Mouse (Mus musculus) liver, adult 2 months (tissue): ENCODE data around the gene Hbb-bt. TPM values are rescaled to one million over a fixed set of nuclear protein-coding genes. Genes with fewer than 3 reads are reported as not detected.
"Not testable (repeated sequence)": the region's sequence is repeated elsewhere in the genome, so short reads cannot be mapped to it uniquely, and the experiment has no call there.

ENCODE experiments used
- DNase-seq: peaks from one replicate; pipeline ENCODE4 v3.0.0-alpha.2; 2011; ENCODE audit warnings: low read depth, low spot score; ENCODE audit errors: extremely low read depth
- H3K27ac ChIP-seq: fragments of 200-500 bp; replicated peaks from 2 replicates; pipeline ENCODE4 v1.5.1; 2012; ENCODE audit warnings: low read depth, mild to moderate bottlenecking, control low read depth, inconsistent platforms, low read length; ENCODE audit not compliant: insufficient read depth
- H3K27me3 ChIP-seq: fragments of 200-500 bp; 2 replicates; pipeline ENCODE4 v1.6.1; 2012; ENCODE audit warnings: mild to moderate bottlenecking, moderate library complexity, low read length, inconsistent platforms; ENCODE audit not compliant: control insufficient read depth, insufficient read depth
- H3K36me3 ChIP-seq: fragments of 200-500 bp; 2 replicates; pipeline ENCODE4 v1.6.1; 2012; ENCODE audit warnings: low read length, inconsistent platforms; ENCODE audit not compliant: control insufficient read depth, insufficient read depth
- H3K4me1 ChIP-seq: fragments of 200-500 bp; 2 replicates; pipeline ENCODE4 v1.6.1; 2011; ENCODE audit warnings: low read length; ENCODE audit not compliant: control insufficient read depth, insufficient read depth
- H3K4me3 ChIP-seq: fragments of 200-500 bp; 2 replicates; pipeline ENCODE4 v1.5.1; 2011; ENCODE audit warnings: low read depth, mild to moderate bottlenecking, control low read depth, low read length, moderate library complexity; ENCODE audit not compliant: insufficient read depth
- H3K79me2 ChIP-seq: fragments of 200-500 bp; 2 replicates; pipeline ENCODE4 v1.6.1; 2012; ENCODE audit warnings: inconsistent platforms, mild to moderate bottlenecking, low read length, moderate library complexity; ENCODE audit not compliant: control insufficient read depth, insufficient read depth
- H3K9ac ChIP-seq: fragments of 200-500 bp; 2 replicates; pipeline ENCODE4 v1.6.1; 2012; ENCODE audit warnings: low read depth, mild to moderate bottlenecking, control low read depth, inconsistent platforms, low read length
- CTCF ChIP-seq: fragments of 200-500 bp; IDR thresholded peaks from 2 replicates; pipeline ENCODE4 v1.5.1; 2011; ENCODE audit warnings: low read depth, low read length, control low read depth
- POLR2A ChIP-seq: fragments of 200-500 bp; IDR thresholded peaks from 2 replicates; pipeline ENCODE4 v1.6.1; 2011; ENCODE audit warnings: low read length, control low read depth; ENCODE audit not compliant: insufficient read depth; ENCODE audit errors: extremely low read depth
- WGBS: fragments of 180-500 bp; shearing (Covaris S2); methylation state at CpG from one replicate; pipeline ENCODE4 v1.1.7; 2018; 5-methylcytosine and 5-hydroxymethylcytosine counted together
- polyA plus RNA-seq: library from polyadenylated mRNA; depleted of rRNA; stranded (reverse); fragments of >200 nt; gene quantifications from 2 replicates; pipeline ENCODE4 v1.2.3, GENCODE M21; 2012; rRNA removed
- total RNA-seq: library from RNA; depleted of rRNA; stranded (reverse); fragments of >200 nt; gene quantifications from 2 replicates; pipeline ENCODE4 v1.2.3, GENCODE M21; 2014; rRNA removed

The Hbb-bt gene
- total and polyA plus RNA-seq, 2 experiments: 75.5 to 116 TPM

DNA sequence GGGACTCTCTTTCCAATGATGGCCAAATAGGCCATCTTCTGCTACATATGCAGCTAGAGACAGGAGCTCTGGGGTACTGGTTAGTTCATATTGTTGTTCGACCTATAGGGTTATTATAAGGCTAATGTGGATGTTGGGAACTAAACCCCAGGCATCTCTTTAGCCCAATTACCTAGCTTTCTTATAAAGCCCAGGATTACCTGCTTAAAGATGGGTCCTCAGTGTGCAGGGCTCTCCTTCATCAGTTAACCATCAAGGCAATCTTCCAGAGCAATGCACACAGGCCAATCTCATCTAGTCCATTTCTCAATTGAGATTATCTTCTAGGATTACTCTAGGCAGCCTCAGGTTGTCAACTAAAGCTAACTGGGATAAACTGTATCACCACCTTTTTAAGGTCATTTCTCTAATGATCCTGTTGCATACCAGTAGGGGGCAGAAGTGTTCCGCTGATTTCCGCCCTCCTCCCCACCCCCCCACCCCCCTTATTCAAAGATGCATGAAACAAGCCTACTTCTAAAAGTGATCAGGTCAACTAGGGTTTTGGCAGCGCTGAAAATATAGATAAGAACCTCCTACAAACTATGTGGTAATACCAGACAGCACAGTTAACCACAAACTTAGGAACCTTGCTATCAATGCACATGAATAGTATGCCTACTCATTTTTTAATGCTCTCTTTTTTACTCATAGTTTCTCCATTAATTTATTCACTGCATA lies 21.0 kb downstream of the Hbb-bt start:
- DNase-seq: peak; percentile 5
- WGBS: 21% methylated on average over 4 of the region's 4 CpGs
- no peak overlapping the region for H3K9ac ChIP-seq

GRCm38 (mm10) chr7:103791721-103792120 lies 22.1 kb downstream of the Hbb-bt start, which contains the start of gene Olfr67:
TSS of gene Olfr67 (minus strand) at chr7:103791821.
- WGBS: 65% methylated on average over 3 of the region's 3 CpGs
- no peaks in the 10 kb centered on the region for H3K4me1 ChIP-seq
- H3K4me3 ChIP-seq: no peak within 1 kb of the TSS
- no peaks in the 10 kb centered on the region for H3K79me2 ChIP-seq
- DNase-seq: no peak
- H3K9ac ChIP-seq: no peak within 1 kb of the TSS
- H3K27me3 ChIP-seq: no peaks in the 10 kb centered on the region
- TF ChIP-seq CTCF (no peak), POLR2A (no peak)
- H3K36me3 ChIP-seq: no peaks in the 10 kb centered on the region
- no peak within 1 kb of the TSS for H3K27ac ChIP-seq

More for the DNA sequence above, 21.0 kb downstream of the Hbb-bt start:
- Histone ChIP-seq H3K27ac (no peak overlapping the region), H3K4me3 (no peak overlapping the region), H3K36me3 (no peaks in the 10 kb centered on the region), H3K79me2 (no peaks in the 10 kb centered on the region), H3K27me3 (no peaks in the 10 kb centered on the region), H3K4me1 (no peaks in the 10 kb centered on the region)
- TF ChIP-seq POLR2A (no peak), CTCF (no peak)

- no peak within 1 kb of the TSS for H3K4me3 ChIP-seq
- H3K79me2 ChIP-seq: no peaks in the 10 kb centered on the region
- 76% methylated on average over 3 of the region's 3 CpGs for WGBS
- DNase-seq: no peak
- no peaks in the 10 kb centered on the region for H3K36me3 ChIP-seq
- no peaks in the 10 kb centered on the region for H3K4me1 ChIP-seq
- H3K27me3 ChIP-seq: no peaks in the 10 kb centered on the region
- H3K27ac ChIP-seq: no peak within 1 kb of the TSS
- no peak within 1 kb of the TSS for H3K9ac ChIP-seq
- TF ChIP-seq POLR2A (no peak), CTCF (no peak)
Measured at GRCm38 (mm10) chr7:103779598-103779997, 34.2 kb downstream of the Hbb-bt start, which contains the start of gene Olfr68. TSS of gene Olfr68 (minus strand) at chr7:103779698.

- WGBS: 72% methylated on average over 4 of the region's 4 CpGs
- H3K27ac ChIP-seq, H3K36me3 ChIP-seq, H3K27me3 ChIP-seq, H3K4me3 ChIP-seq, H3K79me2 ChIP-seq, H3K4me1 ChIP-seq, DNase-seq, H3K9ac ChIP-seq: not testable (repeated sequence)
Measured at GRCm38 (mm10) chr7:103777652-103778051, 36.1 kb downstream of the Hbb-bt start.

GRCm38 (mm10) chr7:103771494-103771893 lies 42.3 kb downstream of the Hbb-bt start, which contains the start of gene Olfr69:
TSS of gene Olfr69 (minus strand) at chr7:103771594.
- no peak within 1 kb of the TSS for H3K9ac ChIP-seq
- no peaks in the 10 kb centered on the region for H3K27me3 ChIP-seq
- H3K36me3 ChIP-seq: no peaks in the 10 kb centered on the region
- no peaks in the 10 kb centered on the region for H3K79me2 ChIP-seq
- DNase-seq: no peak
- whole genome bisulfite sequencing: 58% methylated on average over 2 of the region's 2 CpGs
- no peak within 1 kb of the TSS for H3K4me3 ChIP-seq
- no peak within 1 kb of the TSS for H3K27ac ChIP-seq
- no peaks in the 10 kb centered on the region for H3K4me1 ChIP-seq
- no peak for TF ChIP-seq POLR2A

DNA sequence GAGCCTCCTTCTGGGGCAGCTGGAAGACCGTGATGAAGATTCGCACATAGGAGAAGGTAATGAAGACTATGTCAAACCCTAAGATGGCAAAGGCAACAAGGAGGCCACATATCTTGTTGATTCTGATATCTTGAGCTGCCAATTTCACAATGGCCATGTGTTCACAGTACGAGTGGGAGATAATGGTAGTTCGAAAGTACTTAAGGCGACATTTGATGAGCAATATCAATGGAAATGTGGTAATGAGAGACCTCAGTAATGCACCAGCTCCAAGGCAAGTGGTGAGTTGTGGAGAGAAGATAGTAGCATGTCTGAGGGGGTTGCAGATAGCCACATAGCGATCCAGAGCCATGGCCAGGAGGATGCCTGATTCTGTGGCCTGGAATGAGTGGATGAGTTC lies 46.1 kb downstream of the Hbb-bt start:
- not testable (repeated sequence) for DNase-seq, H3K9ac ChIP-seq, H3K79me2 ChIP-seq, H3K27me3 ChIP-seq, H3K27ac ChIP-seq, H3K4me3 ChIP-seq, H3K4me1 ChIP-seq, H3K36me3 ChIP-seq
- 79% methylated on average over 6 of the region's 6 CpGs for WGBS

Other genes with a start within 250 kb of the Hbb-bt start
Only the 30 nearest of the 33 such genes appear.
- not detected in 2 replicates for gene Olfr618, start 223.9 kb downstream of the Hbb-bt start, total RNA-seq
- not detected in 2 replicates for gene Olfr618, start 223.9 kb downstream of the Hbb-bt start, polyA plus RNA-seq
- not detected in 2 replicates for gene Olfr619, start 213.4 kb downstream of the Hbb-bt start, total RNA-seq
- not detected in 2 replicates for gene Olfr619, start 213.4 kb downstream of the Hbb-bt start, polyA plus RNA-seq
- not detected in 2 replicates for gene Olfr620, start 201.5 kb downstream of the Hbb-bt start, total RNA-seq
- gene Olfr620, start 201.5 kb downstream of the Hbb-bt start, polyA plus RNA-seq: not detected in 2 replicates
- gene Olfr622, start 171.3 kb downstream of the Hbb-bt start, total RNA-seq: not detected in 2 replicates
- not detected in 2 replicates for gene Olfr622, start 171.3 kb downstream of the Hbb-bt start, polyA plus RNA-seq
- gene Olfr623, start 150.3 kb downstream of the Hbb-bt start, total RNA-seq: not detected in 2 replicates
- gene Olfr623, start 150.3 kb downstream of the Hbb-bt start, polyA plus RNA-seq: not detected in 2 replicates
- under 0.01 and 0.07 TPM in 2 replicates for gene Olfr624, start 142.8 kb downstream of the Hbb-bt start, total RNA-seq
- gene Olfr624, start 142.8 kb downstream of the Hbb-bt start, polyA plus RNA-seq: not detected in 2 replicates
- not detected in 2 replicates for gene Olfr625-ps1, start 131.3 kb downstream of the Hbb-bt start, total RNA-seq
- gene Olfr625-ps1, start 131.3 kb downstream of the Hbb-bt start, polyA plus RNA-seq: not detected in 2 replicates
- gene Olfr243, start 99.3 kb downstream of the Hbb-bt start, total RNA-seq: not detected in 2 replicates
- not detected in 2 replicates for gene Olfr243, start 99.3 kb downstream of the Hbb-bt start, polyA plus RNA-seq
- not detected in 2 replicates for gene Olfr628, start 83.6 kb downstream of the Hbb-bt start, total RNA-seq
- gene Olfr628, start 83.6 kb downstream of the Hbb-bt start, polyA plus RNA-seq: not detected in 2 replicates
- not detected in 2 replicates for gene Olfr629, start 69.1 kb downstream of the Hbb-bt start, total RNA-seq
- not detected in 2 replicates for gene Olfr629, start 69.1 kb downstream of the Hbb-bt start, polyA plus RNA-seq
- gene Olfr630, start 56.7 kb downstream of the Hbb-bt start, total RNA-seq: not detected in 2 replicates
- gene Olfr630, start 56.7 kb downstream of the Hbb-bt start, polyA plus RNA-seq: not detected in 2 replicates
- gene Olfr69, start 42.4 kb downstream of the Hbb-bt start, total RNA-seq: not detected in 2 replicates
- gene Olfr69, start 42.4 kb downstream of the Hbb-bt start, polyA plus RNA-seq: not detected in 2 replicates
- not detected in 2 replicates for gene Olfr68, start 34.3 kb downstream of the Hbb-bt start, total RNA-seq
- not detected in 2 replicates for gene Olfr68, start 34.3 kb downstream of the Hbb-bt start, polyA plus RNA-seq
- gene Olfr67, start 22.2 kb downstream of the Hbb-bt start, total RNA-seq: not detected in 2 replicates
- gene Olfr67, start 22.2 kb downstream of the Hbb-bt start, polyA plus RNA-seq: not detected in 2 replicates
- gene Hbb-bs, start 14.1 kb upstream of the Hbb-bt start, total RNA-seq: 760 and 1,100 TPM in 2 replicates
- 551 and 848 TPM in 2 replicates for gene Hbb-bs, start 14.1 kb upstream of the Hbb-bt start, polyA plus RNA-seq
- gene Hbb-bh2, start 26.5 kb upstream of the Hbb-bt start, total RNA-seq: not detected in 2 replicates
- gene Hbb-bh2, start 26.5 kb upstream of the Hbb-bt start, polyA plus RNA-seq: not detected in 2 replicates
- gene Hbb-bh1, start 29.2 kb upstream of the Hbb-bt start, total RNA-seq: not detected in 2 replicates
- gene Hbb-bh1, start 29.2 kb upstream of the Hbb-bt start, polyA plus RNA-seq: not detected in 2 replicates
- not detected in 2 replicates for gene Hbb-y, start 39.2 kb upstream of the Hbb-bt start, total RNA-seq
- not detected in 2 replicates for gene Hbb-y, start 39.2 kb upstream of the Hbb-bt start, polyA plus RNA-seq
- gene Olfr66, start 72.3 kb upstream of the Hbb-bt start, total RNA-seq: not detected in 2 replicates
- gene Olfr66, start 72.3 kb upstream of the Hbb-bt start, polyA plus RNA-seq: not detected in 2 replicates
- gene Olfr64, start 80.5 kb upstream of the Hbb-bt start, total RNA-seq: not detected in 2 replicates
- gene Olfr64, start 80.5 kb upstream of the Hbb-bt start, polyA plus RNA-seq: not detected in 2 replicates
- not detected in 2 replicates for gene Olfr65, start 89.5 kb upstream of the Hbb-bt start, total RNA-seq
- gene Olfr65, start 89.5 kb upstream of the Hbb-bt start, polyA plus RNA-seq: not detected in 2 replicates
- gene Olfr631, start 114.8 kb upstream of the Hbb-bt start, total RNA-seq: not detected in 2 replicates
- gene Olfr631, start 114.8 kb upstream of the Hbb-bt start, polyA plus RNA-seq: not detected in 2 replicates
- not detected in 2 replicates for gene Olfr632, start 120.4 kb upstream of the Hbb-bt start, total RNA-seq
- gene Olfr632, start 120.4 kb upstream of the Hbb-bt start, polyA plus RNA-seq: not detected in 2 replicates
- not detected in 2 replicates for gene Olfr633, start 130.4 kb upstream of the Hbb-bt start, total RNA-seq
- not detected in 2 replicates for gene Olfr633, start 130.4 kb upstream of the Hbb-bt start, polyA plus RNA-seq
- not detected in 2 replicates for gene Olfr635, start 157.2 kb upstream of the Hbb-bt start, total RNA-seq
- not detected in 2 replicates for gene Olfr635, start 157.2 kb upstream of the Hbb-bt start, polyA plus RNA-seq
- not detected in 2 replicates for gene Olfr638, start 184.8 kb upstream of the Hbb-bt start, total RNA-seq
- gene Olfr638, start 184.8 kb upstream of the Hbb-bt start, polyA plus RNA-seq: not detected in 2 replicates
- under 0.01 TPM in 2 replicates for gene Olfr639, start 203.3 kb upstream of the Hbb-bt start, total RNA-seq
- not detected in 2 replicates for gene Olfr639, start 203.3 kb upstream of the Hbb-bt start, polyA plus RNA-seq
- not detected in 2 replicates for gene Olfr640, start 211.6 kb upstream of the Hbb-bt start, total RNA-seq
- gene Olfr640, start 211.6 kb upstream of the Hbb-bt start, polyA plus RNA-seq: not detected in 2 replicates
- not detected in 2 replicates for gene Olfr641, start 221.4 kb upstream of the Hbb-bt start, total RNA-seq
- gene Olfr641, start 221.4 kb upstream of the Hbb-bt start, polyA plus RNA-seq: not detected in 2 replicates
- not detected in 2 replicates for gene Olfr642, start 238.7 kb upstream of the Hbb-bt start, total RNA-seq
- gene Olfr642, start 238.7 kb upstream of the Hbb-bt start, polyA plus RNA-seq: not detected in 2 replicates